Mouse (Mus musculus) G1E (cell line): ENCODE measurements around the gene Ctdspl. TPM values are rescaled to one million over a fixed set of nuclear protein-coding genes. Genes with fewer than 3 reads are reported as not detected.

Experiments used
- ATAC-seq: 2 replicates; pipeline ENCODE4 v1.8.0; 2016; ENCODE audit warnings: mild to moderate bottlenecking; ENCODE audit not compliant: insufficient number of reproducible peaks, poor library complexity, low FRiP score, severe bottlenecking; ENCODE audit errors: extremely low read depth
- DNase-seq: peaks from one replicate; pipeline ENCODE4 v3.0.0; 2012; ENCODE audit warnings: low spot score
- H3K27me3 ChIP-seq: 2 replicates; pipeline ENCODE4 v1.6.1; 2012; ENCODE audit warnings: mild to moderate bottlenecking, low read length, inconsistent platforms; ENCODE audit not compliant: insufficient read depth
- H3K36me3 ChIP-seq: replicated peaks from 2 replicates; pipeline ENCODE3; 2012; ENCODE audit warnings: mild to moderate bottlenecking, inconsistent platforms
- H3K4me1 ChIP-seq: 2 replicates; pipeline ENCODE4 v1.6.1; 2012; ENCODE audit warnings: low read depth, low read length, inconsistent platforms, mixed read lengths; ENCODE audit not compliant: insufficient read depth
- H3K4me3 ChIP-seq: 2 replicates; pipeline ENCODE4 v1.5.1; 2012; ENCODE audit warnings: low read depth, mild to moderate bottlenecking, inconsistent platforms, low read length, moderate library complexity, mixed read lengths
- H3K9me3 ChIP-seq: replicated peaks from 2 replicates; pipeline ENCODE4 v1.6.1; 2012; ENCODE audit warnings: inconsistent platforms
- CTCF ChIP-seq: IDR thresholded peaks from 2 replicates; pipeline ENCODE4 v1.5.1; 2012; ENCODE audit warnings: low read depth, low read length, inconsistent platforms, mixed read lengths
- GATA1 ChIP-seq: IDR thresholded peaks from 2 replicates; pipeline ENCODE4 v1.6.1; 2012; ENCODE audit warnings: borderline replicate concordance, low read length, inconsistent platforms, mixed read lengths
- GATA2 ChIP-seq: IDR thresholded peaks from 2 replicates; pipeline ENCODE4 v1.6.1; 2012; ENCODE audit warnings: low read depth, low read length, inconsistent platforms, borderline replicate concordance
- POLR2AphosphoS5 ChIP-seq: IDR thresholded peaks from 2 replicates; pipeline ENCODE4 v1.6.1; 2012; ENCODE audit warnings: low read depth, low read length, inconsistent platforms; ENCODE audit not compliant: insufficient replicate concordance
- TAL1 ChIP-seq: conservative IDR thresholded peaks from 2 replicates; pipeline ENCODE4 v1.6.1; 2012; ENCODE audit warnings: low read depth, low read length, inconsistent platforms, mixed read lengths
- polyA plus RNA-seq: library from polyadenylated mRNA; stranded (reverse); fragments of >175 nt; gene quantifications from 2 replicates; pipeline ENCODE4 v1.2.3, GENCODE M21; 2012
- total RNA-seq, 2 experiments: library from RNA; stranded (forward) in 1 of 2; stranded (reverse) in 1 of 2; fragments of 200-1000 nt in 1 of 2; fragments of >200 nt in 1 of 2; fragmentation: Nextera tagmentation in 1 of 2; gene quantifications; 2 replicates each; pipeline ENCODE4 v1.2.3; 2014 to 2017

Ctdspl gene
- total and polyA plus RNA-seq, 3 experiments = 0.05 TPM; not detected in 2

DNA sequence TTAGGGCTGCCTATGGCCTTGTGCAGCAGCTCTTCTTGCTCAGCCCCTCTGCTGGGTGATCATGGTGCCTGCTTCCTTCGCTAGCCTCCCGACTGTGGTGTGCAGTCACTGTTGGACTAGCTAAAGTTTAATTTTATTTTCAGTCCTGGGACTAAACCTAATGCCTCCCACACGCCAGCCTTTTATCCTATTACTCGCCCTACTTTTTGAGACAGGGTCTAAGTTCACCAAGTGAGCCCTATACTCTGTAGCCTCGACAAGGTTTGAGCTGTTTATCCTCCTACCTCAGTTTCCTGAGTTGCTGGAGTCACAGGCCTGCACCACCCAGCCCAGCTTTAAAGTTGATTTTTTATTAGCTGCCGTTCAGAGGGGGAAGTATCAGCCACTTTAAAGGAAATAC lies 99.0 kb downstream of the Ctdspl start:
- Histone ChIP-seq H3K4me3 (no peak overlapping the region), H3K27me3 (no peaks in the 10 kb centered on the region)
- TF ChIP-seq TAL1 = no peak
- no peak for TF ChIP-seq GATA2
- TF ChIP-seq CTCF = no peak
- TF ChIP-seq POLR2AphosphoS5 = no peak
- no peak for TF ChIP-seq GATA1

DNA sequence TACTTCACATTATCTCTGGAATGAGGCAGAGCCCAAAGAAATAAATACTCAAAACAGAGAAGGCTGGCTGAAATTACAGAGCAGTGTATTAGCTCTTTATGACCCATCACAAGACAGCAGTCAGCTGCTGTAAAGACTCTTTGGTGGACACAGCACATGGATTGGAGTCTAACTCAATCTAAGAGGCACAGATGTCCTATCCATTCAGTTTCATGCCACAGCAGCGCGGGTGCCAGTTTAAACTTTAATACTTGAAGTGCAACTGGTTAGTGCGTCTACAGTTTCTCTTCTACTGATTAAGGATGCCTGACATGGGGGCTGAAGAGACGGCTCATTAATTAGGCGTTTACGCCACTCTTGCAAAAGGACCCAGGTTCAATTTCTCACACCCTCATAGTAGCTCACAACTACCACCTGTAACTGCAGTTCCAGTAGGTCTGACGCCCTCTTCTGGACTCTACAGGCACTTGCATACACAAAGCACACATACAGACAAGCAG lies 99.6 kb downstream of the Ctdspl start:
- DNase-seq = no peak
- ATAC-seq = no peak

More for the DNA sequence above, 99.0 kb downstream of the Ctdspl start:
- H3K9me3 ChIP-seq = peaks cover 81% of the 10 kb centered on the region
- H3K4me1 ChIP-seq = no peaks in the 10 kb centered on the region
- no peak for DNase-seq
- no peak for ATAC-seq
- no peaks in the 10 kb centered on the region for H3K36me3 ChIP-seq

GRCm38 (mm10) chr9:119027337-119027736 lies 101.1 kb downstream of the Ctdspl start:
- H3K9me3 ChIP-seq = peaks cover 81% of the 10 kb centered on the region

More for the DNA sequence above, 99.6 kb downstream of the Ctdspl start:
- no peaks in the 10 kb centered on the region for H3K4me1 ChIP-seq
- TF ChIP-seq POLR2AphosphoS5 (no peak), GATA2 (no peak), GATA1 (no peak), CTCF (no peak), TAL1 (no peak)
- no peak overlapping the region for H3K4me3 ChIP-seq
- H3K9me3 ChIP-seq = peaks cover 78% of the 10 kb centered on the region
- no peaks in the 10 kb centered on the region for H3K27me3 ChIP-seq
- no peaks in the 10 kb centered on the region for H3K36me3 ChIP-seq

GRCm38 (mm10) chr9:119028226-119029195 lies 102.3 kb downstream of the Ctdspl start:
- DNase-seq (no peak), ATAC-seq (no peak)
- Histone ChIP-seq H3K4me3 (no peak overlapping the region), H3K4me1 (no peaks in the 10 kb centered on the region), H3K36me3 (no peaks in the 10 kb centered on the region), H3K27me3 (no peaks in the 10 kb centered on the region), H3K9me3 (peaks cover 85% of the 10 kb centered on the region)
- no peak for TF ChIP-seq TAL1
- no peak for TF ChIP-seq CTCF
- TF ChIP-seq GATA1 = no peak
- TF ChIP-seq POLR2AphosphoS5 = no peak
- TF ChIP-seq GATA2 = no peak

More at GRCm38 (mm10) chr9:119027337-119027736, 101.1 kb downstream of the Ctdspl start:
- H3K4me1 ChIP-seq = no peaks in the 10 kb centered on the region
- no peaks in the 10 kb centered on the region for H3K36me3 ChIP-seq
- no peak for DNase-seq
- no peaks in the 10 kb centered on the region for H3K27me3 ChIP-seq
- H3K4me3 ChIP-seq = no peak overlapping the region
- TF ChIP-seq CTCF = no peak
- no peak for TF ChIP-seq POLR2AphosphoS5
- no peak for ATAC-seq

DNA sequence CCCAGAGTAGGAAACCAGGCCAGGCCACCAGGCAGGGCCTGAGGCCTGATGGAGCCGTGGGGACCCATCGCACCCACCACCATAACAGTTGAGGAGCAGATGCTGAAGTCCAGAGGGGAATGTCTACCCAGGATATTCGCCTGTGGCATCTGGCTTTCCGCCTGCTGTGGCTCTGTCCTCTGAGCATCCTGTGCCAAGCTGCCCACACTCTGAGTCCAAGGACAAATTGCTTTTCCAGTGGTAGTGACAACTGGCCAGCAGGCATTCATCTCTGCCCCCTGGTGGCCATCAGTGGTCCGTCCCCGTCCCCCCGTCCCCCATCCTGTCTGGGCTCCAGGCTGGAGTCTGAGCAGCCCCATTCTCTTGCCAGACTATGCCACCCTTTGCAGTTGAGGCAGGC lies 103.3 kb downstream of the Ctdspl start:
- Histone ChIP-seq H3K4me3 (no peak overlapping the region), H3K36me3 (no peaks in the 10 kb centered on the region), H3K4me1 (no peaks in the 10 kb centered on the region), H3K27me3 (no peaks in the 10 kb centered on the region), H3K9me3 (peaks cover 86% of the 10 kb centered on the region)
- TF ChIP-seq GATA2 (no peak), TAL1 (no peak), GATA1 (no peak), CTCF (no peak), POLR2AphosphoS5 (no peak)
- DNase-seq = no peak
- ATAC-seq = no peak

DNA sequence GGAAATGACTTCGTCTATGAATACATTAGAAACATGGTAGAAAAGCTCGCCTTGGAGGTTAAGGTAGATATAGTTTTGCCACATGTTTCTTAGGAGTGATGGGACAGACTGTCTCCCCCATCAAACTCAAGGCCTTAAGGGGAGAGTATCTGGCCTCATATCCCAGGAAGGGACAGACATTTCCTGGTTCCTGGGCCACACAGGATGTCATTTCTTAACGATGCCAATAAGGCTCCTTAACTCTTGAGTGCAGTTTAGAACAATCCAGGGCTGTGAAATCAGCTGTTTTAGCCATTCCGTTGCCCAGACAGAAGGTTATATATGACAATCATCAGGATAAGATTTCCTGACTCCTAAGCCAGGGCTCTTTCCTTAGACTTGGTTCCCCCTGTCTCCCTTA lies 104.8 kb downstream of the Ctdspl start:
- H3K4me3 ChIP-seq = no peak overlapping the region
- H3K4me1 ChIP-seq = no peaks in the 10 kb centered on the region
- no peaks in the 10 kb centered on the region for H3K36me3 ChIP-seq
- no peaks in the 10 kb centered on the region for H3K27me3 ChIP-seq
- DNase-seq (no peak), ATAC-seq (no peak)
- peaks cover 91% of the 10 kb centered on the region for H3K9me3 ChIP-seq
- TF ChIP-seq GATA2 (no peak), CTCF (no peak), POLR2AphosphoS5 (no peak), GATA1 (no peak), TAL1 (no peak)
